ENCODE assay signal across 13 mouse cellular contexts in genomic region chr5:35019673-35020300, GRCm38 (mm10). TPM values are rescaled to one million over a fixed set of nuclear protein-coding genes. Genes with fewer than 3 reads are reported as not detected.
DNase-seq lines count a peak whose midpoint lies in the region; ATAC-seq and TF ChIP-seq lines count a peak whose summit lies in the region.
"Had no signal": no experiment of that assay in that cellular context is flagged by ENCODE, and none has a peak within 500 bp of the region (broad histone marks: within the 10 kb centered on the region; RNA-seq: fewer than 3 reads in every experiment).

No protein-coding gene starts in this region.

- H3K36me3 ChIP-seq in hindbrain, postnatal 0 days (ENCODE audit: insufficient read depth, low read length) = peaks cover 18% of the 10 kb centered on the region; the same call in 1 of the 2 replicates
- H3K36me3 ChIP-seq in hindbrain, embryonic 12.5 days = peaks cover 30% of the 10 kb centered on the region
- H3K36me3 ChIP-seq in midbrain, embryonic 16.5 days (ENCODE audit: control insufficient read depth, insufficient read depth, low read length) = 0 out of 2 replicates have a peak, but pooled peaks cover 2% of the 10 kb centered on the region
- peaks cover 42% of the 10 kb centered on the region for H3K36me3 ChIP-seq in midbrain, embryonic 13.5 days
- no peaks in the 10 kb centered on the region for H3K36me3 ChIP-seq in stomach, postnatal 0 days (ENCODE audit: control insufficient read depth, insufficient read depth, low read length)

- H3K9ac ChIP-seq in hindbrain, postnatal 0 days (replicated peaks; ENCODE audit: low read length) = no peak overlapping the region
- H3K9ac ChIP-seq in hindbrain, embryonic 12.5 days = no peak overlapping the region
- H3K9ac ChIP-seq in midbrain, embryonic 16.5 days (ENCODE audit: low read depth, low read length) = no peak overlapping the region
- no peak overlapping the region for H3K9ac ChIP-seq in midbrain, embryonic 13.5 days (replicated peaks)
- 0 out of 2 replicates have a peak overlapping the region, but pooled peaks have one; percentile 23 for H3K9ac ChIP-seq in stomach, postnatal 0 days (ENCODE audit: low read length)
- H3K9ac ChIP-seq: liver, embryonic 15.5 days had no signal

- TF ChIP-seq CTCF in hindbrain, postnatal 0 days (IDR thresholded peaks at IDR 0.05; ENCODE audit: low read depth) = no peak
- TF ChIP-seq CTCF in stomach, postnatal 0 days (IDR thresholded peaks at IDR 0.05; ENCODE audit: low read depth) = no peak

- H3K4me3 ChIP-seq in hindbrain, postnatal 0 days (ENCODE audit: low read length) = no peak overlapping the region
- no peak overlapping the region for H3K4me3 ChIP-seq in hindbrain, embryonic 12.5 days
- no peak overlapping the region for H3K4me3 ChIP-seq in midbrain, embryonic 16.5 days (ENCODE audit: low read depth, low read length)
- H3K4me3 ChIP-seq in midbrain, embryonic 13.5 days (replicated peaks) = no peak overlapping the region
- no peak overlapping the region for H3K4me3 ChIP-seq in stomach, postnatal 0 days (ENCODE audit: low read depth, low read length)
- H3K4me3 ChIP-seq: hindbrain, embryonic 10.5 days; liver, embryonic 15.5 days had no signal

- WGBS in hindbrain, postnatal 0 days = 63% methylated on average over 9 of the region's 9 CpGs
- WGBS in hindbrain, embryonic 12.5 days = 81% methylated on average over 9 of the region's 9 CpGs
- 74% methylated on average over 9 of the region's 9 CpGs for WGBS in midbrain, embryonic 16.5 days
- WGBS in midbrain, embryonic 13.5 days = 83% methylated on average over 9 of the region's 9 CpGs
- 44% methylated on average over 9 of the region's 9 CpGs for WGBS in stomach, postnatal 0 days

- H3K4me2 ChIP-seq in hindbrain, postnatal 0 days (ENCODE audit: low read depth, low read length) = no peak overlapping the region
- H3K4me2 ChIP-seq in hindbrain, embryonic 12.5 days (replicated peaks) = no peak overlapping the region
- no peak overlapping the region for H3K4me2 ChIP-seq in midbrain, embryonic 16.5 days (ENCODE audit: low read length)
- H3K4me2 ChIP-seq in midbrain, embryonic 13.5 days (replicated peaks) = no peak overlapping the region
- no peak overlapping the region for H3K4me2 ChIP-seq in stomach, postnatal 0 days (replicated peaks; ENCODE audit: low read depth)
- H3K4me2 ChIP-seq: liver, embryonic 15.5 days had no signal

- 0 out of 2 replicates have a peak overlapping the region, but pooled peaks have one; percentile 15 for H3K27ac ChIP-seq in hindbrain, postnatal 0 days
- H3K27ac ChIP-seq in hindbrain, embryonic 12.5 days = no peak overlapping the region
- 0 out of 2 replicates have a peak overlapping the region, but pooled peaks have one; percentile 7 for H3K27ac ChIP-seq in midbrain, embryonic 16.5 days (ENCODE audit: low read length)
- H3K27ac ChIP-seq in midbrain, embryonic 13.5 days = no peak overlapping the region
- H3K27ac ChIP-seq in stomach, postnatal 0 days (replicated peaks) = peak overlapping the region; percentile 58; the same call in 1 of the 2 replicates
- H3K27ac ChIP-seq: hindbrain, embryonic 10.5 days; liver, embryonic 15.5 days had no signal

- H3K4me1 ChIP-seq in hindbrain, postnatal 0 days (ENCODE audit: insufficient read depth, low read length) = no peaks in the 10 kb centered on the region; the same call in 1 of the 2 replicates
- peaks cover 4% of the 10 kb centered on the region; the same call in 1 of the 2 replicates for H3K4me1 ChIP-seq in hindbrain, embryonic 12.5 days
- H3K4me1 ChIP-seq in midbrain, embryonic 16.5 days (ENCODE audit: control insufficient read depth, insufficient read depth, low read length) = peaks cover 3% of the 10 kb centered on the region; the same call in 1 of the 2 replicates
- peaks cover 19% of the 10 kb centered on the region for H3K4me1 ChIP-seq in midbrain, embryonic 13.5 days (replicated peaks)
- H3K4me1 ChIP-seq in stomach, postnatal 0 days (replicated peaks; ENCODE audit: control insufficient read depth, insufficient read depth) = peaks cover 8% of the 10 kb centered on the region
- H3K4me1 ChIP-seq: liver, embryonic 15.5 days had no signal

- H3K27me3 ChIP-seq in hindbrain, postnatal 0 days (ENCODE audit: insufficient read depth, low read length) = no peaks in the 10 kb centered on the region
- no peaks in the 10 kb centered on the region for H3K27me3 ChIP-seq in hindbrain, embryonic 12.5 days
- H3K27me3 ChIP-seq in midbrain, embryonic 16.5 days (ENCODE audit: control insufficient read depth, insufficient read depth, low read depth, low read length) = no peaks in the 10 kb centered on the region
- no peaks in the 10 kb centered on the region for H3K27me3 ChIP-seq in midbrain, embryonic 13.5 days
- H3K27me3 ChIP-seq in stomach, postnatal 0 days (ENCODE audit: control insufficient read depth, insufficient read depth, low read length) = no peaks in the 10 kb centered on the region
- H3K27me3 ChIP-seq: liver, embryonic 15.5 days had no signal

- ATAC-seq in hindbrain, postnatal 0 days = peak; percentile 30; the same call in 1 of the 2 replicates
- ATAC-seq in hindbrain, embryonic 12.5 days (ENCODE audit: low FRiP score) = no peak
- no peak for ATAC-seq in midbrain, embryonic 16.5 days
- no peak for ATAC-seq in midbrain, embryonic 13.5 days
- peak; percentile 45; the same call in 1 of the 2 replicates for ATAC-seq in stomach, postnatal 0 days (ENCODE audit: low FRiP score, low TSS enrichment)
- ATAC-seq: activated CD4-positive, CD25-positive, alpha-beta regulatory T cell, adult 4 months had no signal

- intact Hi-C loops in left cerebral cortex, postnatal 36 days (cut with DNase I) = no loop called here

- TF ChIP-seq EP300 in stomach, postnatal 0 days (optimal IDR thresholded peaks at IDR 0.05) = no peak

- H3K9me3 ChIP-seq in hindbrain, postnatal 0 days (ENCODE audit: low read length) = no peaks in the 10 kb centered on the region
- no peaks in the 10 kb centered on the region for H3K9me3 ChIP-seq in hindbrain, embryonic 12.5 days (replicated peaks)
- H3K9me3 ChIP-seq in midbrain, embryonic 16.5 days (replicated peaks; ENCODE audit: control insufficient read depth, low read length, poor library complexity, severe bottlenecking) = no peaks in the 10 kb centered on the region
- no peaks in the 10 kb centered on the region for H3K9me3 ChIP-seq in midbrain, embryonic 13.5 days
- H3K9me3 ChIP-seq in stomach, postnatal 0 days (ENCODE audit: control insufficient read depth, low read length) = no peaks in the 10 kb centered on the region
- H3K9me3 ChIP-seq: hindbrain, embryonic 10.5 days; liver, embryonic 15.5 days had no signal

- no peak for DNase-seq in hindbrain, postnatal 0 days (ENCODE audit: low spot score)
- DNase-seq in left cerebral cortex, postnatal 36 days (ENCODE audit: low spot score in 2 of 2) = peak; percentile 25 to 38
- DNase-seq in stomach, postnatal 0 days (ENCODE audit: low spot score) = no peak
- no peak for DNase-seq in retina, postnatal 1 day
- no peak for DNase-seq in kidney, postnatal 10 days
- DNase-seq: gastrocnemius, postnatal 36 days; kidney, adult 9 months had no signal

RNA-seq across cellular contexts. Expression of gene Hgfac, which starts 21.5 kb away (rescaled TPM):
- 0.78 and 1.4 TPM in 2 replicates for total RNA-seq in hindbrain, postnatal 0 days (2014; rRNA removed)
- not detected in 2 replicates for polyA plus RNA-seq in hindbrain, postnatal 0 days (2015; fragmentation: Nextera tagmentation; extraction: Ambion mirVana)
- 0.43 and 0.68 TPM in 2 replicates for polyA plus RNA-seq in hindbrain, embryonic 12.5 days (2016; fragmentation: Nextera tagmentation; extraction: Ambion mirVana)
- 0.16 and 0.31 TPM in 2 replicates for polyA plus RNA-seq in midbrain, embryonic 16.5 days (2015; fragmentation: Nextera tagmentation; extraction: Ambion mirVana)
- 1.0 and 1.2 TPM in 2 replicates for polyA plus RNA-seq in midbrain, embryonic 13.5 days (2015; fragmentation: Nextera tagmentation; extraction: Ambion mirVana)
- 1 to 10 TPM in 1 of 2 experiments, under 1 TPM in 1; 0.35 to 1.6 TPM for total RNA-seq in left cerebral cortex, postnatal 36 days (2021)
- polyA plus RNA-seq in stomach, postnatal 0 days (2015; fragmentation: Nextera tagmentation; extraction: Ambion mirVana) = 1.6 and 2.5 TPM in 2 replicates

RNA-seq across cellular contexts. Expression of gene Dok7, which starts 36.8 kb away (rescaled TPM):
- total RNA-seq in hindbrain, postnatal 0 days (2014; rRNA removed) = 24.5 and 26.9 TPM in 2 replicates
- 10.9 and 11.6 TPM in 2 replicates for polyA plus RNA-seq in hindbrain, postnatal 0 days (2015; fragmentation: Nextera tagmentation; extraction: Ambion mirVana)
- polyA plus RNA-seq in hindbrain, embryonic 12.5 days (2016; fragmentation: Nextera tagmentation; extraction: Ambion mirVana) = 1.5 and 1.7 TPM in 2 replicates
- 8.2 and 10.4 TPM in 2 replicates for polyA plus RNA-seq in midbrain, embryonic 16.5 days (2015; fragmentation: Nextera tagmentation; extraction: Ambion mirVana)
- polyA plus RNA-seq in midbrain, embryonic 13.5 days (2015; fragmentation: Nextera tagmentation; extraction: Ambion mirVana) = 2.2 and 3.4 TPM in 2 replicates
- total RNA-seq in left cerebral cortex, postnatal 36 days (2021) = 10 to 100 TPM; 21.7 to 29.2 TPM
- polyA plus RNA-seq in stomach, postnatal 0 days (2015; fragmentation: Nextera tagmentation; extraction: Ambion mirVana) = 0.72 and 1.0 TPM in 2 replicates
- polyA plus RNA-seq: activated CD4-positive, CD25-positive, alpha-beta regulatory T cell, adult 4 months had no signal

Comparison
In these comparisons a context has a peak if more than half of its experiments do, and no peak if none do; other contexts are left out.
1. ATAC-seq: peak in hindbrain, postnatal 0 days (single experiment) and stomach, postnatal 0 days (single experiment); none in hindbrain, embryonic 12.5 days (single experiment), midbrain, embryonic 16.5 days (single experiment) and midbrain, embryonic 13.5 days (single experiment).
2. H3K27ac ChIP-seq: peak in hindbrain, postnatal 0 days (single experiment), midbrain, embryonic 16.5 days (single experiment) and stomach, postnatal 0 days (single experiment); none in hindbrain, embryonic 12.5 days (single experiment) and midbrain, embryonic 13.5 days (single experiment).
3. DNase-seq: peak in left cerebral cortex, postnatal 36 days (2 of 2); none in hindbrain, postnatal 0 days (single experiment), stomach, postnatal 0 days (single experiment), retina, postnatal 1 day (single experiment) and kidney, postnatal 10 days (single experiment).